Mouse (Mus musculus) layer of hippocampus, adult 6 months (tissue): ENCODE data around the gene Mical1. TPM values are rescaled to one million over a fixed set of nuclear protein-coding genes. Genes with fewer than 3 reads are reported as not detected.

Source experiments
- long read RNA-seq, 2 experiments: library from polyadenylated mRNA; unstranded; transcript quantifications; one replicate each; pipeline ENCODE4 v2.0.0; 2019 to 2020
- polyA plus RNA-seq: library from polyadenylated mRNA; unstranded; fragments of <200 nt; fragmentation: Nextera tagmentation; gene quantifications from 2 replicates; pipeline ENCODE4 v1.2.3, GENCODE M21; 2021

The Mical1 gene
- polyA plus RNA-seq, result 5.1 and 6.3 TPM in 2 replicates
- long read RNA-seq, experiment 1, transcript Mical1-201 (24 exons, 3,563 nt), result major isoform, 6 of 12 reads
- long read RNA-seq, experiment 1, partial matches to known transcripts, result 3 of 12 reads
- long read RNA-seq, experiment 1, other reads (novel, unspliced or antisense), result 3 of 12 reads
- long read RNA-seq, experiment 2, transcript Mical1-201 (24 exons, 3,563 nt), result major isoform, 30 of 62 reads
- long read RNA-seq, experiment 2, partial matches to known transcripts, result 17 of 62 reads
- long read RNA-seq, experiment 2, other reads (novel, unspliced or antisense), result 15 of 62 reads

GRCm38 (mm10) chr10:41476171-41477017, at the start of gene Mical1:
TSS of gene Mical1 (plus strand) at chr10:41476314.

GRCm38 (mm10) chr10:41450137-41450670, 25.9 kb upstream of the Mical1 start, which contains the start of gene Zbtb24:
TSS of gene Zbtb24 (plus strand) at chr10:41450383.

GRCm38 (mm10) chr10:41489708-41490517, 13.8 kb downstream of the Mical1 start, which contains the start of the genes Smpd2 and Ppil6:
TSS of gene Smpd2 (minus strand) at chr10:41490369.
TSS of gene Ppil6 (plus strand) at chr10:41490439.

GRCm38 (mm10) chr10:41518981-41519618, 43.0 kb downstream of the Mical1 start, which contains the start of gene Cd164:
TSS of gene Cd164 (plus strand) at chr10:41519414.

Other genes starting within 250 kb of the Mical1 start
- gene Fig4, start 173.1 kb upstream of the Mical1 start, polyA plus RNA-seq, result 29.7 and 33.4 TPM in 2 replicates
- gene Ak9, start 172.3 kb upstream of the Mical1 start, polyA plus RNA-seq, result 0.10 and 0.15 TPM in 2 replicates
- gene Zbtb24, start 25.9 kb upstream of the Mical1 start, polyA plus RNA-seq, result 7.8 and 8.0 TPM in 2 replicates
- 26.4 and 28.2 TPM in 2 replicates for gene Smpd2, start 14.1 kb downstream of the Mical1 start, polyA plus RNA-seq
- 6.6 and 7.1 TPM in 2 replicates for gene Ppil6, start 14.1 kb downstream of the Mical1 start, polyA plus RNA-seq
- 60.5 and 70.6 TPM in 2 replicates for gene Cd164, start 43.1 kb downstream of the Mical1 start, polyA plus RNA-seq
- 0.85 and 1.9 TPM in 2 replicates for gene Ccdc162, start 240.3 kb downstream of the Mical1 start, polyA plus RNA-seq